Comparison of ENCODE assay signal across 8 mouse cellular contexts in genomic region chr4:140964620-140965019, GRCm38 (mm10). TPM values are rescaled to one million over a fixed set of nuclear protein-coding genes. Genes with fewer than 3 reads are reported as not detected.
A peak's percentile ranks its signal among the peaks of the same experiment; 100 is the strongest.
DNase-seq lines count a peak whose midpoint lies in the region; ATAC-seq and TF ChIP-seq lines count a peak whose summit lies in the region.

No protein-coding gene starts in this region.

- TF ChIP-seq POLR2A in brain, embryonic 14.5 days (IDR thresholded peaks at IDR 0.05; ENCODE audit: borderline replicate concordance, extremely low read depth, insufficient read depth, insufficient read length, poor library complexity, severe bottlenecking), result no peak

- H3K4me3 ChIP-seq in intestine, embryonic 14.5 days (ENCODE audit: low read depth, low read length), result no peak overlapping the region
- no peak overlapping the region for H3K4me3 ChIP-seq in intestine, embryonic 16.5 days (ENCODE audit: low read length)
- H3K4me3 ChIP-seq in forebrain, embryonic 12.5 days (replicated peaks), result no peak overlapping the region
- H3K4me3 ChIP-seq in hindbrain, postnatal 0 days (ENCODE audit: low read length), result no peak overlapping the region
- H3K4me3 ChIP-seq in midbrain, embryonic 15.5 days, result no peak overlapping the region
- no peak overlapping the region for H3K4me3 ChIP-seq in stomach, embryonic 15.5 days (replicated peaks)

- H3K4me2 ChIP-seq in intestine, embryonic 14.5 days (ENCODE audit: low read length), result no peak overlapping the region
- H3K4me2 ChIP-seq in intestine, embryonic 16.5 days (ENCODE audit: low read depth, low read length), result no peak overlapping the region
- no peak overlapping the region for H3K4me2 ChIP-seq in forebrain, embryonic 12.5 days
- no peak overlapping the region for H3K4me2 ChIP-seq in hindbrain, postnatal 0 days (ENCODE audit: low read depth, low read length)
- no peak overlapping the region for H3K4me2 ChIP-seq in midbrain, embryonic 15.5 days
- H3K4me2 ChIP-seq in stomach, embryonic 15.5 days, result no peak overlapping the region

- ATAC-seq in intestine, embryonic 14.5 days (replicated peaks; ENCODE audit: low FRiP score, low TSS enrichment, low read depth), result no peak
- ATAC-seq in intestine, embryonic 16.5 days, result no peak
- ATAC-seq in forebrain, embryonic 12.5 days (ENCODE audit: low FRiP score), result peak; percentile 21; the same call in 1 of the 2 replicates
- ATAC-seq in hindbrain, postnatal 0 days, result no peak
- ATAC-seq in midbrain, embryonic 15.5 days (replicated peaks), result no peak
- no peak for ATAC-seq in stomach, embryonic 15.5 days (ENCODE audit: insufficient read depth, low FRiP score, low read depth)

- WGBS in intestine, embryonic 14.5 days, result 20% methylated on average over 7 of the region's 7 CpGs
- WGBS in intestine, embryonic 16.5 days, result 16% methylated on average over 7 of the region's 7 CpGs
- whole genome bisulfite sequencing in forebrain, embryonic 12.5 days, result 16% methylated on average over 7 of the region's 7 CpGs
- WGBS in hindbrain, postnatal 0 days, result 5% methylated on average over 7 of the region's 7 CpGs
- 8% methylated on average over 7 of the region's 7 CpGs for WGBS in midbrain, embryonic 15.5 days
- 14% methylated on average over 7 of the region's 7 CpGs for WGBS in stomach, embryonic 15.5 days

- peaks cover 38% of the 10 kb centered on the region for H3K36me3 ChIP-seq in intestine, embryonic 14.5 days (ENCODE audit: control insufficient read depth, insufficient read depth, low read length)
- H3K36me3 ChIP-seq in intestine, embryonic 16.5 days (ENCODE audit: control insufficient read depth, insufficient read depth, low read length), result no peaks in the 10 kb centered on the region
- H3K36me3 ChIP-seq in forebrain, embryonic 12.5 days (replicated peaks), result peaks cover 34% of the 10 kb centered on the region
- H3K36me3 ChIP-seq in hindbrain, postnatal 0 days (ENCODE audit: insufficient read depth, low read length), result peaks cover 9% of the 10 kb centered on the region; the same call in 1 of the 2 replicates
- H3K36me3 ChIP-seq in midbrain, embryonic 15.5 days (replicated peaks), result 0 out of 2 replicates have a peak, but pooled peaks cover 3% of the 10 kb centered on the region
- H3K36me3 ChIP-seq in stomach, embryonic 15.5 days, result peaks cover 3% of the 10 kb centered on the region; the same call in 1 of the 2 replicates

- no peak overlapping the region for H3K9ac ChIP-seq in intestine, embryonic 14.5 days (ENCODE audit: low read length)
- H3K9ac ChIP-seq in intestine, embryonic 16.5 days (ENCODE audit: low read depth, low read length), result no peak overlapping the region
- no peak overlapping the region for H3K9ac ChIP-seq in forebrain, embryonic 12.5 days
- no peak overlapping the region; the same call in 1 of the 2 replicates for H3K9ac ChIP-seq in hindbrain, postnatal 0 days (replicated peaks; ENCODE audit: low read length)
- H3K9ac ChIP-seq in midbrain, embryonic 15.5 days, result no peak overlapping the region
- H3K9ac ChIP-seq in stomach, embryonic 15.5 days, result no peak overlapping the region

- no peaks in the 10 kb centered on the region for H3K27me3 ChIP-seq in intestine, embryonic 14.5 days (replicated peaks; ENCODE audit: control insufficient read depth, insufficient read depth, low read length)
- no peaks in the 10 kb centered on the region for H3K27me3 ChIP-seq in intestine, embryonic 16.5 days (replicated peaks; ENCODE audit: control insufficient read depth, insufficient read depth, low read length)
- no peaks in the 10 kb centered on the region for H3K27me3 ChIP-seq in forebrain, embryonic 12.5 days
- H3K27me3 ChIP-seq in hindbrain, postnatal 0 days (ENCODE audit: insufficient read depth, low read length), result no peaks in the 10 kb centered on the region
- H3K27me3 ChIP-seq in midbrain, embryonic 15.5 days (replicated peaks), result no peaks in the 10 kb centered on the region
- H3K27me3 ChIP-seq in stomach, embryonic 15.5 days (replicated peaks), result no peaks in the 10 kb centered on the region

- intact Hi-C loops in left cerebral cortex, postnatal 36 days (cut with DNase I), result loop anchor here (2.0 kb wide), 1 partner anchor 66 kb away; no protein-coding TSS in a partner anchor

- H3K9me3 ChIP-seq in intestine, embryonic 14.5 days (ENCODE audit: control insufficient read depth, low read length), result no peaks in the 10 kb centered on the region
- no peaks in the 10 kb centered on the region for H3K9me3 ChIP-seq in intestine, embryonic 16.5 days (ENCODE audit: control insufficient read depth, low read length)
- H3K9me3 ChIP-seq in forebrain, embryonic 12.5 days, result no peaks in the 10 kb centered on the region
- H3K9me3 ChIP-seq in hindbrain, postnatal 0 days (ENCODE audit: low read length), result no peaks in the 10 kb centered on the region
- no peaks in the 10 kb centered on the region for H3K9me3 ChIP-seq in midbrain, embryonic 15.5 days
- H3K9me3 ChIP-seq in stomach, embryonic 15.5 days, result no peaks in the 10 kb centered on the region

- peaks cover 14% of the 10 kb centered on the region for H3K4me1 ChIP-seq in intestine, embryonic 14.5 days (replicated peaks; ENCODE audit: control insufficient read depth, insufficient read depth, low read length)
- peaks cover 24% of the 10 kb centered on the region for H3K4me1 ChIP-seq in intestine, embryonic 16.5 days (ENCODE audit: control insufficient read depth, insufficient read depth, low read length)
- H3K4me1 ChIP-seq in forebrain, embryonic 12.5 days, result peaks cover 38% of the 10 kb centered on the region
- H3K4me1 ChIP-seq in hindbrain, postnatal 0 days (ENCODE audit: insufficient read depth, low read length), result peaks cover 18% of the 10 kb centered on the region
- peaks cover 37% of the 10 kb centered on the region for H3K4me1 ChIP-seq in midbrain, embryonic 15.5 days
- peaks cover 33% of the 10 kb centered on the region for H3K4me1 ChIP-seq in stomach, embryonic 15.5 days

- DNase-seq in intestine, embryonic 14.5 days (ENCODE audit: low spot score), result peak; percentile 81
- DNase-seq in brain, embryonic 14.5 days (ENCODE audit: low read depth), result peak; percentile 87
- DNase-seq in hindbrain, postnatal 0 days (ENCODE audit: low spot score), result peak; percentile 89
- peak; percentile 59 to 73 for DNase-seq in left cerebral cortex, postnatal 36 days (ENCODE audit: low spot score in 2 of 2)

- H3K27ac ChIP-seq in intestine, embryonic 14.5 days (ENCODE audit: low read depth), result no peak overlapping the region
- H3K27ac ChIP-seq in intestine, embryonic 16.5 days (ENCODE audit: low read length), result no peak overlapping the region
- H3K27ac ChIP-seq in forebrain, embryonic 12.5 days, result no peak overlapping the region
- H3K27ac ChIP-seq in hindbrain, postnatal 0 days, result 0 out of 2 replicates have a peak overlapping the region, but pooled peaks have one; percentile 45
- H3K27ac ChIP-seq in midbrain, embryonic 15.5 days, result peak overlapping the region; percentile 33; the same call in 1 of the 2 replicates
- peak overlapping the region; percentile 2; the same call in 1 of the 2 replicates for H3K27ac ChIP-seq in stomach, embryonic 15.5 days

- peak; percentile 77 for TF ChIP-seq CTCF in brain, embryonic 14.5 days (IDR thresholded peaks at IDR 0.05; ENCODE audit: borderline replicate concordance, extremely low read depth, insufficient read depth, insufficient read length)
- TF ChIP-seq CTCF in hindbrain, postnatal 0 days (IDR thresholded peaks at IDR 0.05; ENCODE audit: low read depth), result peak; percentile 95

RNA-seq across cellular contexts. Expression of gene Sdhb, which starts 3.6 kb away (rescaled TPM):
- 457 and 488 TPM in 2 replicates for polyA plus RNA-seq in intestine, embryonic 14.5 days (2014; fragmentation: Nextera tagmentation; extraction: Ambion mirVana)
- 671 and 689 TPM in 2 replicates for polyA plus RNA-seq in intestine, embryonic 16.5 days (2015; fragmentation: Nextera tagmentation; extraction: Ambion mirVana)
- 213 and 233 TPM in 2 replicates for polyA plus RNA-seq in brain, embryonic 14.5 days (2012; rRNA removed)
- polyA plus RNA-seq in forebrain, embryonic 12.5 days (2016; fragmentation: Nextera tagmentation; extraction: Ambion mirVana), result 380 and 396 TPM in 2 replicates
- total RNA-seq in hindbrain, postnatal 0 days (2014; rRNA removed), result 176 and 217 TPM in 2 replicates
- 583 and 596 TPM in 2 replicates for polyA plus RNA-seq in hindbrain, postnatal 0 days (2015; fragmentation: Nextera tagmentation; extraction: Ambion mirVana)
- total RNA-seq in left cerebral cortex, postnatal 36 days (2021), result 100 to 1,000 TPM; 171 to 200 TPM
- polyA plus RNA-seq in midbrain, embryonic 15.5 days (2015; fragmentation: Nextera tagmentation; extraction: Ambion mirVana), result 442 and 447 TPM in 2 replicates
- polyA plus RNA-seq in stomach, embryonic 15.5 days (2015; fragmentation: Nextera tagmentation; extraction: Ambion mirVana), result 419 and 423 TPM in 2 replicates

RNA-seq across cellular contexts. Expression of gene Atp13a2, which starts 22.1 kb away (rescaled TPM):
- 33.3 and 40.0 TPM in 2 replicates for polyA plus RNA-seq in intestine, embryonic 14.5 days (2014; fragmentation: Nextera tagmentation; extraction: Ambion mirVana)
- 29.3 and 31.5 TPM in 2 replicates for polyA plus RNA-seq in intestine, embryonic 16.5 days (2015; fragmentation: Nextera tagmentation; extraction: Ambion mirVana)
- polyA plus RNA-seq in brain, embryonic 14.5 days (2012; rRNA removed), result 260 and 278 TPM in 2 replicates
- 75.5 and 82.3 TPM in 2 replicates for polyA plus RNA-seq in forebrain, embryonic 12.5 days (2016; fragmentation: Nextera tagmentation; extraction: Ambion mirVana)
- 408 and 435 TPM in 2 replicates for total RNA-seq in hindbrain, postnatal 0 days (2014; rRNA removed)
- polyA plus RNA-seq in hindbrain, postnatal 0 days (2015; fragmentation: Nextera tagmentation; extraction: Ambion mirVana), result 151 and 166 TPM in 2 replicates
- total RNA-seq in left cerebral cortex, postnatal 36 days (2021), result 100 to 1,000 TPM; 162 to 171 TPM
- polyA plus RNA-seq in midbrain, embryonic 15.5 days (2015; fragmentation: Nextera tagmentation; extraction: Ambion mirVana), result 189 and 193 TPM in 2 replicates
- 42.7 and 45.9 TPM in 2 replicates for polyA plus RNA-seq in stomach, embryonic 15.5 days (2015; fragmentation: Nextera tagmentation; extraction: Ambion mirVana)

RNA-seq across cellular contexts. Expression of gene Mfap2, which starts 45.6 kb away (rescaled TPM):
- polyA plus RNA-seq in intestine, embryonic 14.5 days (2014; fragmentation: Nextera tagmentation; extraction: Ambion mirVana), result 489 and 509 TPM in 2 replicates
- 312 and 334 TPM in 2 replicates for polyA plus RNA-seq in intestine, embryonic 16.5 days (2015; fragmentation: Nextera tagmentation; extraction: Ambion mirVana)
- polyA plus RNA-seq in brain, embryonic 14.5 days (2012; rRNA removed), result 186 and 220 TPM in 2 replicates
- polyA plus RNA-seq in forebrain, embryonic 12.5 days (2016; fragmentation: Nextera tagmentation; extraction: Ambion mirVana), result 250 and 275 TPM in 2 replicates
- 20.6 and 42.3 TPM in 2 replicates for total RNA-seq in hindbrain, postnatal 0 days (2014; rRNA removed)
- polyA plus RNA-seq in hindbrain, postnatal 0 days (2015; fragmentation: Nextera tagmentation; extraction: Ambion mirVana), result 92.0 and 99.5 TPM in 2 replicates
- total RNA-seq in left cerebral cortex, postnatal 36 days (2021), result 1 to 10 TPM; 3.9 to 5.9 TPM
- polyA plus RNA-seq in midbrain, embryonic 15.5 days (2015; fragmentation: Nextera tagmentation; extraction: Ambion mirVana), result 153 and 181 TPM in 2 replicates
- 418 and 436 TPM in 2 replicates for polyA plus RNA-seq in stomach, embryonic 15.5 days (2015; fragmentation: Nextera tagmentation; extraction: Ambion mirVana)

RNA-seq across cellular contexts. Expression of gene Padi2, which starts 58.5 kb away (rescaled TPM):
- polyA plus RNA-seq in intestine, embryonic 14.5 days (2014; fragmentation: Nextera tagmentation; extraction: Ambion mirVana), result 1.9 and 2.5 TPM in 2 replicates
- 3.0 and 3.5 TPM in 2 replicates for polyA plus RNA-seq in intestine, embryonic 16.5 days (2015; fragmentation: Nextera tagmentation; extraction: Ambion mirVana)
- 0.43 and 0.67 TPM in 2 replicates for polyA plus RNA-seq in brain, embryonic 14.5 days (2012; rRNA removed)
- polyA plus RNA-seq in forebrain, embryonic 12.5 days (2016; fragmentation: Nextera tagmentation; extraction: Ambion mirVana), result 0.45 and 0.74 TPM in 2 replicates
- 5.3 and 5.5 TPM in 2 replicates for total RNA-seq in hindbrain, postnatal 0 days (2014; rRNA removed)
- 2.7 and 3.0 TPM in 2 replicates for polyA plus RNA-seq in hindbrain, postnatal 0 days (2015; fragmentation: Nextera tagmentation; extraction: Ambion mirVana)
- 10 to 100 TPM; 11.9 to 14.0 TPM for total RNA-seq in left cerebral cortex, postnatal 36 days (2021)
- 1.2 and 1.4 TPM in 2 replicates for polyA plus RNA-seq in midbrain, embryonic 15.5 days (2015; fragmentation: Nextera tagmentation; extraction: Ambion mirVana)
- polyA plus RNA-seq in stomach, embryonic 15.5 days (2015; fragmentation: Nextera tagmentation; extraction: Ambion mirVana), result 2.7 and 3.0 TPM in 2 replicates

Comparison
In these comparisons a context has a peak if more than half of its experiments do, and no peak if none do; other contexts are left out.
1. H3K27ac ChIP-seq: peak in hindbrain, postnatal 0 days (single experiment), midbrain, embryonic 15.5 days (single experiment) and stomach, embryonic 15.5 days (single experiment); none in intestine, embryonic 14.5 days (single experiment), intestine, embryonic 16.5 days (single experiment) and forebrain, embryonic 12.5 days (single experiment).
2. Peak in every context shown above with its lines, with median percentiles within 50 percentile points of each other: DNase-seq.